Mouse (Mus musculus): ENCODE results near the gene Adora3. TPM values are rescaled to one million over a fixed set of nuclear protein-coding genes. Genes with fewer than 3 reads are reported as not detected.
"Not testable (repeated sequence)": the region's sequence is repeated elsewhere in the genome, so short reads cannot be mapped to it uniquely, and the experiment has no call there.

The Adora3 gene
- polyA plus RNA-seq, 1 experiment from 2014 or later: 0.72 TPM

DNA sequence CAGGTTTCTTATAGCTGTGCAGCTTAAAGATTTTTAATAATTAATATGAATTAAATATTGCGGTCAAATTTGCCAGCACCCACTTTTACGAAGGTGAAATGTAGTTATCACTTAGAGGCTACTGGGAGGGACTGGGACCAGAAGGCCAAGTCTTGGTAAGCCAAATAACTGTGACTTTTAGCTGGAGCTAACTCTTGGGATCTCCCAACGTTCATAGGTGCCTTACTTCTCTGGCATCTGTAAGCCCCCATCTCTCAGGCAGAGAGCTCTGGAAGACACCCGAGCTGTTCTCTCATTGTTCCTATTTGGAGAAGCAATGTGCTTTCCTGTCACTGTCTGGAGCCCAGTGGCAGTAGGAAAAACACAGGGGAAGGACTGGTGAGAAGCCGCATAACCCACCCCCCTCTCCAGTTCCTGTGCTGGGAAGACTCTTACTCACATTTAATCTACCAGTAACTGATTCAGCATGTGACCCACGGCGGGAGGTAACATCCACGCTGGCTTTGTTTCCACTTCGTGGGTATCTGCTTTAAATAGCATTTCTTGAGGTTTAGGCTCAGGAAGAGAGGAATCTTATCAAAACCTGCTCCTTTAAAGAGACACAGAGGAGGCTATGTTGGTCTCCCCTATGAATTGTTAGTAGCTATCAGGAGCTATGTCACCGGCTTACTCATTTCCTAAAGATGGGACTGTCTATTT, 47.1 kb downstream of the Adora3 start:
- no peak overlapping the region for H3K4me3 ChIP-seq (ENCODE audit: low read length)
- no peak overlapping the region for H3K9ac ChIP-seq (ENCODE audit: low read depth, low read length)
- no peak for ATAC-seq
- no peaks in the 10 kb centered on the region for H3K36me3 ChIP-seq (ENCODE audit: control insufficient read depth, insufficient read depth, low read length)
- no peaks in the 10 kb centered on the region for H3K4me1 ChIP-seq (ENCODE audit: control insufficient read depth, insufficient read depth, low read length)
- WGBS: 70% methylated on average over 10 of the region's 10 CpGs
- no peaks in the 10 kb centered on the region for H3K27me3 ChIP-seq (replicated peaks; ENCODE audit: control insufficient read depth, insufficient read depth, low read length)
- no peak overlapping the region for H3K27ac ChIP-seq (ENCODE audit: low read length)
- no peaks in the 10 kb centered on the region for H3K9me3 ChIP-seq (ENCODE audit: control insufficient read depth, low read length)
- H3K4me2 ChIP-seq (ENCODE audit: low read depth, low read length): no peak overlapping the region

GRCm38 (mm10) chr3:105918355-105918745, 47.7 kb downstream of the Adora3 start:
- Histone ChIP-seq H3K36me3 (ENCODE audit: control insufficient read depth, insufficient read depth, low read length) (no peaks in the 10 kb centered on the region), H3K4me1 (ENCODE audit: control insufficient read depth, insufficient read depth, low read length) (no peaks in the 10 kb centered on the region), H3K9me3 (ENCODE audit: control insufficient read depth, low read length) (no peaks in the 10 kb centered on the region), H3K9ac (ENCODE audit: low read depth, low read length) (no peak overlapping the region), H3K27ac (ENCODE audit: low read length) (no peak overlapping the region), H3K4me2 (ENCODE audit: low read depth, low read length) (no peak overlapping the region), H3K4me3 (ENCODE audit: low read length) (no peak overlapping the region), H3K27me3 (replicated peaks; ENCODE audit: control insufficient read depth, insufficient read depth, low read length) (no peaks in the 10 kb centered on the region)
- 79% methylated on average over 3 of the region's 3 CpGs for WGBS
- no peak for ATAC-seq

DNA sequence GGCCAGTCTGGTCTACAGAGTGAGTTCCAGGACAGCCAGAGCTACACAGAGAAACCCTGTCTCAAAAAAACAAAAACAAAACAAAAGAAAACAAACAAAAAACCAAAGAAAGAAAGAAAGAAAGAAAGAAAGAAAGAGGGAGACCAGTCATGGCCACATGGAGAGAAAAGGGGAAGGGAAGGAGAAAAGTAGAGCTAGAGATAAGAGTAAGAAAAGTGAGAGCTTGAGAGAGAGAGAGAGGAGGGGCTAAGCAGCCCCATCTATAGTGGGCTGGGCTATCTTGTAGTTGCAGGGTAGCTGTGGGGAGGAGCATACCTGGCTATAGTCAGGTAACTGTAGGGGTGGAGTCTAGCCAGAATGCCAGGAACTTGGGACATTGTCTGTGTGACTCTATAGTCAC, 50.1 kb downstream of the Adora3 start:
- ATAC-seq; H3K36me3 ChIP-seq (ENCODE audit: control insufficient read depth, insufficient read depth, low read length): not testable (repeated sequence)

DNA sequence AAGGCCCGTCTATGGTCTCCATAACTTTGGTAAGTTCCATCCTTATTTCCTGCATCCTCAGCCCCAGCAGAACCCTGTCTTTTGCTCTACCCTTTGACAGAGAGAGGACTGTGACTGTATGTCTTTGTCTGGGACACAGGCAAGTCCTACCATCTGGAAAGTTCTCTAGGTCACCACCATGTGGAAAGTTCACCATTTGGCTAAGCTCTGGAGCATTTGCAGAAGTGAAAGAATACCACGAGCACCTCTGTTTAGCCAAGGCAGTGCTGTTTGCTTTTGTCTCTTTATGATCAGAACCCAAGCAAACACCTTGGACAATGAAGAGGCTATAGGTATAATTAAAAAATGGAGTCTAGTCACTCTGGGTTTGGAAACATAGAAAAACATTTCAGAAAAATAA, 51.3 kb downstream of the Adora3 start:
- Histone ChIP-seq H3K27ac (ENCODE audit: low read length) (no peak overlapping the region), H3K4me1 (ENCODE audit: control insufficient read depth, insufficient read depth, low read length) (no peaks in the 10 kb centered on the region), H3K36me3 (ENCODE audit: control insufficient read depth, insufficient read depth, low read length) (no peaks in the 10 kb centered on the region), H3K9ac (ENCODE audit: low read depth, low read length) (no peak overlapping the region), H3K27me3 (replicated peaks; ENCODE audit: control insufficient read depth, insufficient read depth, low read length) (no peaks in the 10 kb centered on the region), H3K4me2 (ENCODE audit: low read depth, low read length) (no peak overlapping the region), H3K9me3 (ENCODE audit: control insufficient read depth, low read length) (no peaks in the 10 kb centered on the region), H3K4me3 (ENCODE audit: low read length) (no peak overlapping the region)
- WGBS: 60% methylated on average over 2 of the region's 2 CpGs
- no peak for ATAC-seq

More for the DNA sequence above, 50.1 kb downstream of the Adora3 start:
- not testable (repeated sequence) for H3K4me3 ChIP-seq (ENCODE audit: low read length); H3K4me1 ChIP-seq (ENCODE audit: control insufficient read depth, insufficient read depth, low read length); H3K27me3 ChIP-seq (replicated peaks; ENCODE audit: control insufficient read depth, insufficient read depth, low read length); H3K27ac ChIP-seq (ENCODE audit: low read length); H3K4me2 ChIP-seq (ENCODE audit: low read depth, low read length); H3K9ac ChIP-seq (ENCODE audit: low read depth, low read length); H3K9me3 ChIP-seq (ENCODE audit: control insufficient read depth, low read length)

DNA sequence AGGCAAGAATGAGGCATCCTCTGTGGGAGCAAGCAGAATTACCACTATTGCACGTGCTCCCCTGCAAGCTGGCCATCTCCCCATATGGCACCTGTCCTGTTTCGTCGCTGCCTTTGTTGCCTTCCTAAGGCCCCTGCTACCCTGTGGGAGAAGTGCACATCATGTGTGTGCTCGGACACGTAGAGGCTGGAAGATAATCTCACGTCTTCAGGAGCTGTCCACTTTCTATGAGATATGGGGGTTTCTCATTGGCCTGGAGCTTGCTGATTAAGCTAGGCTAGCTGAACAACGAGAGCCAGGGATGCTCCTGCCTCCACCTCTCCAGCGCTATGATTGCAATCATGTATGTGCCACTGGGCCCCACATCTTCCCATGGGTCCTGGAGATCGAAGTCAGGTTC, 54.0 kb downstream of the Adora3 start:
- no peak for ATAC-seq
- Histone ChIP-seq H3K36me3 (ENCODE audit: control insufficient read depth, insufficient read depth, low read length) (no peaks in the 10 kb centered on the region), H3K4me3 (ENCODE audit: low read length) (no peak overlapping the region), H3K27me3 (replicated peaks; ENCODE audit: control insufficient read depth, insufficient read depth, low read length) (no peaks in the 10 kb centered on the region), H3K9me3 (ENCODE audit: control insufficient read depth, low read length) (no peaks in the 10 kb centered on the region), H3K9ac (ENCODE audit: low read depth, low read length) (no peak overlapping the region), H3K27ac (ENCODE audit: low read length) (no peak overlapping the region), H3K4me2 (ENCODE audit: low read depth, low read length) (no peak overlapping the region), H3K4me1 (ENCODE audit: control insufficient read depth, insufficient read depth, low read length) (no peaks in the 10 kb centered on the region)
- 81% methylated on average over 9 of the region's 9 CpGs for WGBS

GRCm38 (mm10) chr3:105927561-105928194, 57.0 kb downstream of the Adora3 start:
- H3K4me1 ChIP-seq (ENCODE audit: control insufficient read depth, insufficient read depth, low read length): no peaks in the 10 kb centered on the region
- H3K27ac ChIP-seq (ENCODE audit: low read length): no peak overlapping the region
- H3K27me3 ChIP-seq (replicated peaks; ENCODE audit: control insufficient read depth, insufficient read depth, low read length): no peaks in the 10 kb centered on the region
- H3K4me3 ChIP-seq (ENCODE audit: low read length): no peak overlapping the region
- 81% methylated on average over 7 of the region's 7 CpGs for WGBS
- no peak for ATAC-seq
- H3K9ac ChIP-seq (ENCODE audit: low read depth, low read length): no peak overlapping the region
- no peak overlapping the region for H3K4me2 ChIP-seq (ENCODE audit: low read depth, low read length)
- no peaks in the 10 kb centered on the region for H3K36me3 ChIP-seq (ENCODE audit: control insufficient read depth, insufficient read depth, low read length)
- H3K9me3 ChIP-seq (ENCODE audit: control insufficient read depth, low read length): no peaks in the 10 kb centered on the region

GRCm38 (mm10) chr3:105928195-105928569, 57.5 kb downstream of the Adora3 start:
- no peak overlapping the region for H3K27ac ChIP-seq (ENCODE audit: low read length)
- H3K36me3 ChIP-seq (ENCODE audit: control insufficient read depth, insufficient read depth, low read length): no peaks in the 10 kb centered on the region
- WGBS: 87% methylated on average over 3 of the region's 3 CpGs
- no peak overlapping the region for H3K9ac ChIP-seq (ENCODE audit: low read depth, low read length)
- no peaks in the 10 kb centered on the region for H3K27me3 ChIP-seq (replicated peaks; ENCODE audit: control insufficient read depth, insufficient read depth, low read length)
- no peak for ATAC-seq
- H3K4me1 ChIP-seq (ENCODE audit: control insufficient read depth, insufficient read depth, low read length): no peaks in the 10 kb centered on the region
- H3K4me2 ChIP-seq (ENCODE audit: low read depth, low read length): no peak overlapping the region
- H3K4me3 ChIP-seq (ENCODE audit: low read length): no peak overlapping the region
- H3K9me3 ChIP-seq (ENCODE audit: control insufficient read depth, low read length): no peaks in the 10 kb centered on the region

GRCm38 (mm10) chr3:105928781-105929180, 58.1 kb downstream of the Adora3 start:
- 85% methylated on average over 6 of the region's 6 CpGs for WGBS
- Histone ChIP-seq H3K4me3 (ENCODE audit: low read length) (no peak overlapping the region), H3K9me3 (ENCODE audit: control insufficient read depth, low read length) (no peaks in the 10 kb centered on the region), H3K4me2 (ENCODE audit: low read depth, low read length) (no peak overlapping the region), H3K27ac (ENCODE audit: low read length) (no peak overlapping the region), H3K27me3 (replicated peaks; ENCODE audit: control insufficient read depth, insufficient read depth, low read length) (no peaks in the 10 kb centered on the region), H3K36me3 (ENCODE audit: control insufficient read depth, insufficient read depth, low read length) (no peaks in the 10 kb centered on the region), H3K4me1 (ENCODE audit: control insufficient read depth, insufficient read depth, low read length) (no peaks in the 10 kb centered on the region), H3K9ac (ENCODE audit: low read depth, low read length) (no peak overlapping the region)
- ATAC-seq: no peak

- no peak overlapping the region for H3K4me3 ChIP-seq (ENCODE audit: low read length)
- 80% methylated on average over 7 of the region's 7 CpGs for WGBS
- H3K9me3 ChIP-seq (ENCODE audit: control insufficient read depth, low read length): no peaks in the 10 kb centered on the region
- no peaks in the 10 kb centered on the region for H3K4me1 ChIP-seq (ENCODE audit: control insufficient read depth, insufficient read depth, low read length)
- ATAC-seq: no peak
- H3K4me2 ChIP-seq (ENCODE audit: low read depth, low read length): no peak overlapping the region
- no peak overlapping the region for H3K9ac ChIP-seq (ENCODE audit: low read depth, low read length)
- H3K27ac ChIP-seq (ENCODE audit: low read length): no peak overlapping the region
- no peaks in the 10 kb centered on the region for H3K36me3 ChIP-seq (ENCODE audit: control insufficient read depth, insufficient read depth, low read length)
- H3K27me3 ChIP-seq (replicated peaks; ENCODE audit: control insufficient read depth, insufficient read depth, low read length): no peaks in the 10 kb centered on the region
Observed at GRCm38 (mm10) chr3:105929821-105930220, 59.2 kb downstream of the Adora3 start.

GRCm38 (mm10) chr3:105931095-105931494, 60.4 kb downstream of the Adora3 start:
- Histone ChIP-seq H3K4me1 (ENCODE audit: control insufficient read depth, insufficient read depth, low read length) (no peaks in the 10 kb centered on the region), H3K36me3 (ENCODE audit: control insufficient read depth, insufficient read depth, low read length) (no peaks in the 10 kb centered on the region), H3K4me2 (ENCODE audit: low read depth, low read length) (no peak overlapping the region), H3K9ac (ENCODE audit: low read depth, low read length) (no peak overlapping the region), H3K9me3 (ENCODE audit: control insufficient read depth, low read length) (no peaks in the 10 kb centered on the region), H3K27ac (ENCODE audit: low read length) (no peak overlapping the region), H3K4me3 (ENCODE audit: low read length) (no peak overlapping the region), H3K27me3 (replicated peaks; ENCODE audit: control insufficient read depth, insufficient read depth, low read length) (no peaks in the 10 kb centered on the region)
- 72% methylated on average over 2 of the region's 2 CpGs for WGBS
- ATAC-seq: no peak
